Mouse (Mus musculus) cerebellum, postnatal 36 days (tissue): Measurements from ENCODE around the gene Necab3.

ENCODE experiments used
- DNase-seq, 2 experiments: peaks; one replicate each; pipeline ENCODE4 v3.0.0; 2021 to 2022; ENCODE audit warnings: mixed read lengths in 2 of 2

Necab3 gene

DNA sequence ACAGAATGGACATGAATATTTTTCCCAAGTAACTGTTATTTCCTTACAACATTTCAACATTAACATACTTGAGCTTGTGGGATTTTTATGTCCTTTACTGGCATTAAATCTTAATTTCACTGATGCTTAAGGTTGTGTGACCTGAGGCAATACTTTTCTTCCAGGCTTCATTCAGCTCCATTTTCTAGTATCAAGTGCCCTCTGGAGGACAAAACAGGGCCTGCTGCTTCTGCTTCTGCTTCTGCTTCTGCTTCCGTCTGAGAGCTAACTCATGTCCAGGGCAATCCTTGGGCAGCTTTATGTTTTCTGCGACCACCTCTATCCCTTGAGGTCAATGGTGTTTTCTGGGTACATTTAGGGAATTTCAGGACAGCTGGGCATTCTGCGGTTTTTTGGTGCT lies 19.0 kb downstream of the Necab3 start:
- peak; percentile 54 to 65 for DNase-seq

DNA sequence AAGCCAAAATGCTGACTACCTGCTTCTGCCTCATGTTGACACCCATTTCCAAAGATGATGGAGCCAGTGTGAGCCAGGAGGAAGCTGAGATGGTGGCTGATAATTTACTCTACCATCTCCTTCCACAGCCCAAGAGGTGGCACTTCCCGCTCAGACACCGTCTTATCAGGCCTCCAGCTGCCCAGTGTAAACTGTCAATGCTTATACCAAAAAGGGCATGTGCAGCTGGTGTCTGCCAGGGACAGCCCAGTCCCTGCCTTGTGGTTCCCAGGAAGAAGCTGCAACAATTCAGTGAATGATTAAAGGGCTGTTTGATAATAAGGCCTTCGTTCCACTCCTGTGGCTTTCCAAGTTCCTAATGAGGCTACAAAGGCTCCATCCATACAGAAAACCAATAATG lies 20.0 kb downstream of the Necab3 start:
- peak in 1 of 2 experiments; percentile 15 for DNase-seq

DNA sequence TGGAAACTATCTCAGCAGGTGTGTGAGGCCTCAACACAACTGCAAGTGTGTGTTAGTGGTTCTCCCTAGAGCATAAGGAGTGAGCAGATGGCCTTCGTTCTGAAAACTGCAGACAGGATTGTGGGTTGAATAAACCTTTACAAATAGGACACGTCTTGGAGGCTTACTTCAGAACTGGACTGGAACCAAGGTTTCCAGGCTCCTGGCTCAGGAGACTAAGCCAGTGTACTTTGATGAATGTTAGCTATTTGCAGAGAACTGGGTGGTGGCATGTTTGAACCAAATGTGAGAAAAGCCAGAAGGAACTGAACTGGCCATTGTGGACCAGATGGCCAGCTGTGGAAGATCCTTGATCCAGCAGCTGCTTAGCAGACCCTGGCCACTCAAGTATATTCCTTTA lies 20.4 kb downstream of the Necab3 start:
- DNase-seq: peak; percentile 36 to 55

DNA sequence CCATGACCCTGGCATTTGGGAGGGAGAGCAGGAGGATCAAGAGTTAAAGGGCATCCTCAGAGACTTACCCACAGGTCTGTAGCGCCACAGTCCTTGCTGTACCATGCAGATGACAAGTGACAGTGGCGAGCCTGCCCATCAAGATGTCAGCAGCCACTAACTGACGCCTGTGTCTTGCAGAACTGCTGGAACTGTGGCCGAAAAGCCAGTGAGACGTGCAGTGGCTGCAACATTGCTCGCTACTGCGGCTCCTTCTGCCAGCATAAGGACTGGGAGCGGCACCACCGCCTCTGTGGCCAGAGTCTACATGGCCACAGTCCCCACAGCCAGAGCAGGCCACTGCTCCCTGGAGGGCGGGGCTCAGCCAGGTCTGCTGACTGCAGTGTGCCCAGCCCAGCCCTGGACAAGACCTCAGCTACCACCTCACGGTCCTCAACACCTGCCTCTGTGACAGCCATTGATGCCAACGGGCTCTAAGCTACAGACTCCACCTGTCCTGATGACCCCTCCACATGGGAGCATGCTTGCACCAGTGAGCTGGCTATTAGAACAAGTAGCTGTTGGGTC lies 23.9 kb downstream of the Necab3 start:
- DNase-seq: no peak

DNA sequence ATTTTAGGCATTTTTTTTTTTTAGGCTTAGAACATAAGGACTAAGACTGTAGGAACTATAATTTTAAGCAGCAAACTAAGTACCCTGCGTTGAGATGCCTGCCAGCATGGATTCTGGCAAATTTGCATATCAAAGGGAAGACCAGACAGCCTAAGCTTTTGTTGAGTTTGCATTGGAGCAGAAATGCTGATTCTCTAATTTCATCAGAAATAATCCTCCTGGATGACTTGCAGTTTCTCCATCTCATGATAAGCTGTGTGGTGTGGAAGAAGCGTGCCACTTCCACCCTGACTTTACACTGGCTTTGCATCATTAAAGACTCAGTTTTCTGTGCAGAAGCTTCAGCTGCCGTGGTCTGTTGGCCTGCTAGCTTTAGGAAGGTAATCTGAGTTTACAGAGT lies 25.8 kb downstream of the Necab3 start:
- DNase-seq: no peak

DNA sequence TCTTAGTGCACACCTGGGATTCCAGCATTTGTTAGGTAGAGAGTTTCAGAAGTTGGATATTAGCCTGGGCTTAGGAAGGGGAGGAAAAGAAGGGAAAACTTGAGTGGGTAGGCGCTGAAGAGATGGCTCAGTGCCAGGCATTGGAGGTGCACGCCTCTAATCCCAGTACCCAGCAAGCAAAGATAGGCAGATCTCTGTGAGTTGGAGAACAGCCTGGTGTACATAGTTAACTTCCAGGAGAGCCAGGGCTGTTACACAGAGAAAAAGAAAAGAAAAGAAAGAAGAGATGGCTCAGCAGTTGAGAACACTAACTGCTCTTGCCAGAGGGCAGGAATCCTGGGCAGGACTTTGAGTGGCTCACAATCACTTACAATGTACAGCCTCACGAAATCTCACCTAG lies 32.2 kb downstream of the Necab3 start:
- DNase-seq: no peak

DNA sequence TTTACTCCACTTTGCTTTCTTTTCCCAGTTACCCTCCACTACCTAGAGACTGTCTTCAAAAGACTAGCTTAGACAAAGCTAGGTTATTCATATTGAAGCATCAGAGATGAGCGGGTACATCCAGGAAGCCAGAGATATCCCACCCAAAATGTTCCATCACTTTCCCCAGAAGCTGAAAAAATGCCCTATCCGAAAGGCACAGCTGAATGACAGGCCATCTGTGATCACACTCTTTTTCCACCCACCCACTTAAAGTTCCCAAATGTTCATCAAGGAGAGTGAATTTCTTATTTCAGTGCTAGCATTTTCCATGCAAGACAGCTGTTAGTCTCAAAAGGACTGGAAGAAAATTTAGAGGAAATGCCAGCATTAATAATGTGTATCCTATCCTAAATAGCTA lies 33.4 kb downstream of the Necab3 start:
- no peak for DNase-seq

DNA sequence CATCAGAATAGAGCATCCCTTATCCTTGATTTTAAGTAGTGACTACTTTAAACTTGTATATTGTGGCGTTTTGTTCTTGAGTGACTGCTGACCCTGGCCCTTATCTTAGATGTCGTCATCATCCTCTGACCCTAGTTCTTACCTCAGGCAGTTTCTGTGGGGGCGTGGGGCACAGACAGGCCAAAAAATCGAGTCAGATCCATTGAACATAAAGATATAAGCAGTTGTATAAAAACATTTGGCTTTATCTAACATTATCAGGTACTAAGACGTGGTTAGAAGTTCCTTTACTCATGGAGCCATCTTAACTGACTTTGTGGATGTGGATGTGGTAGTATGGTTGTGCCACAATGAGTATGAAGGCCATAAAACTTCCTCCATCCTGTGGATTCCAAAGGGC lies 36.4 kb downstream of the Necab3 start:
- DNase-seq: no peak

DNA sequence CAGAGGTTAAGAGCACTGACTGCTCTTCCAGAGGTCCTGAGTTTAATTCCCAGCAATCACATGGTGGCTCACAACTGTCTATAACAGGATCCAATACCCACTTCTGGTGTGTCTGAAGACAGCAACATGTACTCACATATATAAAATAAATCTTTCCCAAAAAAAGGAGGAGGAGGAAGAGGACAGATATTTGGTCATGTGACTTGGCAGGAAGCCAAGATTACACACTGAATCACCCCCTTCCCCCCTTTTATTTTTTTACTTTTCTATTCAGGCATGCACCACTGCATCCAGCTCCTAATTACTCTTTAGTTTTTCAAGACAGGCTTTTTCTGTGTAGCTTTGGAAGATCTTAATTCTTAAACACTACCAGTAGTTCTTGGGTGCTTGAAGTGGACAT lies 37.2 kb downstream of the Necab3 start:
- no peak for DNase-seq

DNA sequence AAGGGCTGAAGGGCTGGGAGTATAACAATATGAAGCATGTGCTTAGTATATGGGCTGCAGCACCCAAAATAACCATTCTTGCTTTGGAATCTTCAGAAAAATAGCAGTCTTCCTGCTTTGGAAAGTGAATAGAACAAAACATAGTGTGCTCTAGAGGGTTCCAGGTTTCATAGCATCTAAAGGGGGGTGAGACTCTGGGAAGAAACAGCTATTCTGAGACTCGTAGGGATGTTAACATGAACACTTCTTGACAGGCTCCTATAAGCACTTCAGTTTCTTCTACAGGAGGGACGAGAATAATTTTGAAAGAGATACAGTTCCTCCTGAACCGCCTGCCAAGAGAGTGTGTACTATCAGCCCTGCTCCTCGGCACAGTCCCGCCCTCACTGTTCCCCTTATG lies 41.3 kb downstream of the Necab3 start:
- no peak for DNase-seq

DNA sequence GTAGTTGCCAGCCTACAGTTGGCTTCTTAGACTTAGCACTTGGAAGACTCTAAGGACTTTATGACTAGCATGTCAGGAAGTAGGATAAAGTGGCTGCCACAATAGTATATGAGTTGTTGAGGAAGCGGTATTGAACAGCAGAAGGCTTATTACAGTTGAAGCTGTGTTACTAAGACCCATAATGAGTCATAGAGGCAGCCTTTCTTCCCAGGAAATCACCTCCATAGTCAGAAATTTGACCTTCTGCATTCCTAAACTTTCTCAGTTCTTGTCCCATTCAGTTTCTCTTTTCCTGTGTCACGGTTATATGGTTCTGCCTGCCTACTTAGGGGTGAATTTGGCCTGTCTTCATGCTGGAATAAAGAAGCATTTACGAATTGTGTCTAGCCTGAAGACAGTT lies 41.7 kb downstream of the Necab3 start:
- no peak for DNase-seq

DNA sequence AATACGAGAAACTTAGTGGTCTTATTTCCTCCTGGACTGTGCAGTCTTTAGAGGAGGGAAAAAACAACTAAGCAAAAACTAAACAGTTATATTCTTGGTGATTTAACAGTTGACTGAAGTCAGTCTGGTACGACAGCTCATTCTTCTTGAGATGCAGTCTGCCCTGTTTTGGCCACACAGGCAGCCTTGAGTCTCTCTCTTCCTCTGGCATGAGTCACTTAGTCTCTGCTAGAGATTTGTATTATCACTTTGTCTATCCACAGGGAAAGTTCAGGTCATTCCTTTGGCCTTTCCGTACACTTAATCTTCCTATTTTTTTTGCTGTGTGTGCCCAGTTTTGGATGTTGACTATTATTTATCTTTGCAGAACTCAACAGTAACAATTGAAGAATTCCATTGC lies 48.5 kb downstream of the Necab3 start:
- DNase-seq: no peak

DNA sequence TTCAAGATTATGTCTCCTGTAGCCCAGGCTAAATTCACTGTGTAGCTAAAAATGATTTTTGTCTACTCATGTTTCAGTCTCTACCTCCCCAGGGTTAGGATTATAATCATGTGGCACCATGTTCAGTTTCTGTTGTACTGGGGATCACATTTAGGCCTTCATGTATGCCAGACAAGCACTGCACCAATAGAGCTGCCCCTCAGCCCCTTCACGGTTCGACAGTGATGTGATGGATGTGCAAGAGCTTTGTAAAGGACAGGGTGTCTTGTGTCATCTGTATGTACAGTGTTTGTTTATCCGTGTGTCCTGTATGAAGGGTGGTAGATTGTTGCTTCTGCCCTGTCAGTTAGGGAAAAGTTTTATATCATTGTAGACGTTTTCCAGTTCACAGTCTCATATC lies 50.2 kb downstream of the Necab3 start:
- DNase-seq: no peak

DNA sequence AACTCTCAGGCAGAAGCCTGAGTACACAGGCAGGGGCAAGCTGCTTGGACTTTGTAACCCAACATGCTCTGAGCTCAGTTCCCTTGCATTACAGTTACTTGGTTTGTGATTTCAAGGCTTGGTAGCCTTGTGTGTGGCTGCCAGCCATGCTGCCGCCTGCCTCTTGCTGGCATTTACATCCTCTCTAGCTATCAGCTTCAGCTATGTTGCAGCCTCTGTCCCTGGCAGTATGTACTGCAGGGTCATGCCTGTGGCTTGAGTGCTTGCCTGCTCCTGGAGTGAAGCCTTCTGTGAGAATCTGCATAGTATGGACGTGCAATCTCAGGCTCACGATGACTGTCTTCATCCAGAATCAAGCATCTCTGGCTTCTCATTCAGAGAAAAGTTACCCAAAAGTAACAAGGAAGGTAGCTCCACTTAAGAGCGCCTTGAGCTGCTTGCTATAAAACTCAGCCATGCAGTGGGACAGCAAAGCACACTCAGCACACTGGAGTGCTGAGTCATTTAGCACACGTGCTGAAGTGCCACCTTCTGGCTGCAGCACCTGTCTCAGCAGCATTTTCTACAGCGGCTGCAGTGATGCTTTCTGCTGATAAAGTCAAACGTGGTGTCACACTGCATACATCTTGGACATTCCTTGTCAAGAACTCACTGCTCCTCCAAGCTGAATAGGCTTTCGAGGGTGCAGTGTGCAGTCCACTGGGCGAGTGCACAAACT lies 51.0 kb downstream of the Necab3 start:
- DNase-seq: peak; percentile 48 to 61

DNA sequence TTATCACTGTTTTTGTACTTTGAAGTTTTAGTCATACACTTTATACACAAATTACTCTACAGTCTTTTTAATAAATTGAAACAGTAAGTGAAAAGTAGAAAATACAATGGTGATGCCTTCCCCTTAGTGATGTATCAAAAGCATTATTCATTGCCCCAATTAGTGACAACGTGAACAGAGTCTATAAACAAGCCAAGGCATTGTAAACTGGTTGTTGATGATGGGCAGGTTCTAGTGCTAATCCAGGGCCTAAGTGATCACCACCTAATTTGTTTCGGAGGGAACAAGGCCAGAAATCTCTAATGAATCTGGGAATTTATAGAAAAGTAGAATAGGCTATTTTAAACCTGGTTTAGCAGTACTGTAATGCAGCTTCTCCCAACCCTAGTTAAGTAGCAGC lies 51.6 kb downstream of the Necab3 start:
- DNase-seq: no peak

DNA sequence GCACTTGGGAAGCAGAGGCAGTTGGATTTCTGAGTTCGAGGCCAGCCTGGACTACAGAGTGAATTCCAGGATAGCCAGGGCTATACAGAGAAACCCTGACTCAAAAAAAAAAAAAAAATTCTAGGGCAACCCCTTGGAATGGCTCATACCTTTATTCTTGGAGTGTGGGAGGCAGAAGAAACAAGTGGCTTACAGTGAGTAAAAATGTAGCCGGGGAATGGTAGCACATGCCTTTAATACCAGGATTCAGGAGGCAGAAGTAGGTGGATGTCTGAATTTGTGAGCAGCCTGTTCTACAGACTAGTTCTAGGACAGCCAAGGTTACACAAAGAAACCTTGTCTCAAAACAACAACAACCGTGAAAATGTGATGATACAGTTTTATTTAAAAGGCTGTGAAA lies 57.9 kb downstream of the Necab3 start:
- DNase-seq: no peak

DNA sequence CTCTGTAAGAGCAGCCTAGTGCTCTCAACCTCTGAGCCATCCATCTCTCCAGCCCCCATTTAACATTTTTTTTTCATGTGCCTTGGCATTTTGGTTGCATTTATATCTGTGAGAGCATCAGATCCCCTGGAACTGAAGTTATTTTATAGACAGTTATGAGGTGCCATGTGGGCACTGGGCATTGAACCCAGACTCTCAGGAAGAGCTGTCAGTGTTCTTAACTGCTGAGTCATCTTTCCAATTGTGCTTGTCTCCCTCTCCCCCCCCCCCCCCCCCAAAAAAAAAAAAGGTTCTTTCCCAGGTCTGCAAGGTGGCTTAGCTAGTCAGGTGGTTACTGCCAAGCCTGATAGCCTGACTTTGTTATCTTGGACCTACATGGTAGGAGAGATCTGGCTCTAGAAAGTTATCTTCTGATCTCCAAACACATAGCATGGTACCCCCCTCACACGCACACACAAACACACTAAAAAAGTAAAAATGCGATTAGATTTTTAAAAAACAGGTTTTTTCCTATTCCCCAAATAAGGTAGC lies 58.9 kb downstream of the Necab3 start:
- DNase-seq: no peak

DNA sequence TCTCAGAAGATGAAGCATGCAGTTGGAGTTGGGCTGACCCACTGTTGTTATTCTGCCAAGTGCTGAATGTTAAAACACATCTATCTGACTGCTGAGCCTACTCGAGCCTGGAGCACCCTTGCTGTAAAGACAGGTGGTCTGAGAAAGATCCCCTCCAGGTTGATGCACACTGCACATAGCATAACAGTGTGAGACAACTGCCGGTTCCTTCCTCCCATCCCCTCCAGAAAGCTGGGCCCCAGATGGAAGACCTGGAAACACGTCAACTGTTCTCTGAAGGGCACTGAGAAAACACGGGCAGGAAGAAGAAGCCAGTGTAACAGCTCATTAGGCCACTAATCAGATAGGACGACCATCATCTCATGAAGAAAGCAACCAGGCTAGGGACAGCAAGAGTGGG lies 60.1 kb downstream of the Necab3 start:
- DNase-seq: peak; percentile 52 to 57

DNA sequence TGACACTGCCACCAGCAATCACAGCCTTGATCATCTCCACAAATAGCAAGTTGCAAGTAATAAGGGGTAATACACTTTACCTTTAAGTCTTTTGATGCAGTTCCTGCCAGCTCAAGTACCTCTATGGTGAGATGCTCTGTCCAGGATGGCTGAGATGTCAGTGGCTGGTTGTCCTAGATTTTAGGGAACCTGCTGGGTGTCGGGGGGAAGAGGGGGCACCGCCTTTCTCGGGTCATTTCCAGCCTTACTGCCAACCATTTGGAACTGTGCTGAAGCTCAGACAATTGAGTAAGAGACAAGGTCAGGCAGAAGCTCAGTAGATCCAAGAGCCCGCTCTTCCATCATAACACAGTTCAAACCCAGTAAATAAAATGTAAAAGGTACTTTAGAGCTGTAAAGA lies 63.7 kb downstream of the Necab3 start:
- peak in 1 of 2 experiments; percentile 24 for DNase-seq
